Mouse (Mus musculus): ENCODE results near the gene Rd3. TPM values are rescaled to one million over a fixed set of nuclear protein-coding genes. Genes with fewer than 3 reads are reported as not detected.

The Rd3 gene
- total RNA-seq, 2 experiments from 2014 or later: 0.56 TPM

Small RNA genes lying within 50 kb of the gene (microRNA-seq; reads per million reads assigned to microRNA genes)
- gene Mir3473c: not detected

Other genes starting within 250 kb of the Rd3 start
- gene Nek2, start 155.9 kb upstream of the Rd3 start, total RNA-seq (2021): 1 to 10 TPM; 4.8 to 6.1 TPM
- 10 to 100 TPM; 24.2 to 27.0 TPM for gene Slc30a1, start 70.6 kb upstream of the Rd3 start, total RNA-seq (2021)
- 1 to 10 TPM; 3.4 to 4.6 TPM for gene Traf5, start 115.2 kb downstream of the Rd3 start, total RNA-seq (2021)
- gene Rcor3, start 160.7 kb downstream of the Rd3 start, total RNA-seq (2021): 10 to 100 TPM; 58.1 to 69.2 TPM
- gene Kcnh1, start 213.4 kb downstream of the Rd3 start, total RNA-seq (2021): 10 to 100 TPM; 19.7 to 20.1 TPM